Mouse (Mus musculus) ES-E14 (cell line): ENCODE data around the gene Pik3ip1. TPM values are rescaled to one million over a fixed set of nuclear protein-coding genes. Genes with fewer than 3 reads are reported as not detected.
A peak's percentile ranks its signal among the peaks of the same experiment; 100 is the strongest.

Experiments
- DNase-seq: peaks from one replicate; pipeline ENCODE4 v3.0.0-alpha.2; 2013; ENCODE audit warnings: low read depth, low spot score
- H3K27ac ChIP-seq: 2 replicates; pipeline ENCODE4 v1.5.1; 2012; ENCODE audit warnings: low read depth, mild to moderate bottlenecking, low read length, moderate library complexity, mixed read lengths; ENCODE audit not compliant: poor library complexity, insufficient read depth, severe bottlenecking
- H3K36me3 ChIP-seq: 2 replicates; pipeline ENCODE4 v1.6.1; 2012; ENCODE audit warnings: mild to moderate bottlenecking, low read length, moderate library complexity, mixed read lengths; ENCODE audit not compliant: control insufficient read depth, poor library complexity, insufficient read depth, severe bottlenecking
- H3K4me1 ChIP-seq, 2 experiments: fragments of 150-350 bp in 1 of 2; sonication (generic) in 1 of 2; 2 replicates each; pipeline ENCODE4 v1.6.1; 2012; ENCODE audit warnings: low read length in 2 of 2, mild to moderate bottlenecking in 1 of 2, mixed read lengths in 1 of 2; ENCODE audit not compliant: control insufficient read depth in 2 of 2, insufficient read depth in 2 of 2, poor library complexity in 1 of 2
- H3K4me3 ChIP-seq, 2 experiments: fragments of 150-350 bp in 1 of 2; sonication (generic) in 1 of 2; 2 replicates each; pipeline ENCODE4 v1.5.1; 2012; ENCODE audit warnings: low read length in 2 of 2, low read depth in 1 of 2, mild to moderate bottlenecking in 1 of 2, mixed read lengths in 1 of 2; ENCODE audit not compliant: insufficient read depth in 1 of 2, poor library complexity in 1 of 2, severe bottlenecking in 1 of 2
- H3K9ac ChIP-seq: 2 replicates; pipeline ENCODE4 v1.6.1; 2012; ENCODE audit warnings: low read depth, mild to moderate bottlenecking, low read length, mixed read lengths; ENCODE audit not compliant: poor library complexity, insufficient read depth, severe bottlenecking
- H3K9me3 ChIP-seq: fragments of 150-350 bp; sonication (generic); 2 replicates; pipeline ENCODE4 v1.6.1; 2012; ENCODE audit warnings: low read depth, mild to moderate bottlenecking, low read length; ENCODE audit not compliant: control insufficient read depth, insufficient read depth
- CHD2 ChIP-seq: IDR thresholded peaks from 2 replicates; pipeline ENCODE4 v1.6.1; 2014; ENCODE audit warnings: mild to moderate bottlenecking, low read depth, low read length, inconsistent platforms
- HCFC1 ChIP-seq: IDR thresholded peaks from 2 replicates; pipeline ENCODE4 v1.6.1; 2012; ENCODE audit warnings: low read length, inconsistent platforms, borderline replicate concordance; ENCODE audit not compliant: insufficient read depth
- MAFK ChIP-seq: IDR thresholded peaks from 2 replicates; pipeline ENCODE4 v1.6.1; 2014; ENCODE audit warnings: mild to moderate bottlenecking, low read depth, low read length, inconsistent platforms; ENCODE audit not compliant: insufficient read depth
- ZC3H11A ChIP-seq: IDR thresholded peaks from 2 replicates; pipeline ENCODE4 v1.6.1; 2012; ENCODE audit warnings: low read depth, mild to moderate bottlenecking, inconsistent platforms, low read length, borderline replicate concordance
- ZNF384 ChIP-seq: IDR thresholded peaks from 2 replicates; pipeline ENCODE4 v1.6.1; 2012; ENCODE audit warnings: low read depth, low read length, inconsistent platforms
- in situ Hi-C, 2 experiments: fragments of 600-800 bp; cut with MboI; formaldehyde crosslinking; loops; one replicate each; pipeline ENCODE4 v1.15.1; 2025; ENCODE audit warnings: low sequenced_read_pairs in 2 of 2, inconsistent platforms in 1 of 2; ENCODE audit not compliant: unreplicated experiment in 2 of 2
- total RNA-seq: library from RNA; depleted of rRNA; stranded (reverse); fragments of 300-350 nt; gene quantifications from 2 replicates; pipeline ENCODE4 v1.2.3, GENCODE M21; 2012; rRNA removed

Pik3ip1 gene
- total RNA-seq, 1 experiment, result 8.5 TPM

GRCm38 (mm10) chr11:3386941-3387368, 56.8 kb downstream of the Pik3ip1 start:
- H3K27ac ChIP-seq, result no peak overlapping the region
- no peaks in the 10 kb centered on the region for H3K9me3 ChIP-seq
- TF ChIP-seq ZNF384 (no peak), MAFK (no peak), ZC3H11A (peak; percentile 84), CHD2 (no peak)
- no peak overlapping the region for H3K4me3 ChIP-seq
- in situ Hi-C loops, result no loop called here
- H3K36me3 ChIP-seq, result peaks cover 7% of the 10 kb centered on the region; the same call in 1 of the 2 replicates
- H3K9ac ChIP-seq, result no peak overlapping the region
- H3K4me1 ChIP-seq, result peaks cover 2 to 6% of the 10 kb centered on the region in 2 experiments; a peak in 3 of 4 replicates
- peak; percentile 69 for DNase-seq

GRCm38 (mm10) chr11:3387482-3388196, 57.4 kb downstream of the Pik3ip1 start:
- Histone ChIP-seq H3K27ac (no peak overlapping the region), H3K9ac (no peak overlapping the region), H3K4me1 (peaks cover 2 to 8% of the 10 kb centered on the region in 2 experiments; a peak in 3 of 4 replicates), H3K9me3 (no peaks in the 10 kb centered on the region), H3K4me3 (no peak overlapping the region), H3K36me3 (peaks cover 10% of the 10 kb centered on the region)
- DNase-seq, result no peak
- in situ Hi-C loops, result no loop called here
- no peak for TF ChIP-seq MAFK
- TF ChIP-seq ZNF384, result no peak
- no peak for TF ChIP-seq CHD2
- TF ChIP-seq HCFC1, result no peak
- TF ChIP-seq ZC3H11A, result no peak

- peaks cover 2 to 13% of the 10 kb centered on the region in 2 experiments; a peak in 3 of 4 replicates for H3K4me1 ChIP-seq
- in situ Hi-C loops, result no loop called here
- H3K9ac ChIP-seq, result peak overlapping the region; percentile 8; the same call in 1 of the 2 replicates
- DNase-seq, result no peak
- peak overlapping the region; percentile 40; the same call in 1 of the 2 replicates for H3K27ac ChIP-seq
- H3K9me3 ChIP-seq, result no peaks in the 10 kb centered on the region
- TF ChIP-seq HCFC1, result no peak
- no peak for TF ChIP-seq ZC3H11A
- H3K4me3 ChIP-seq, result no peak overlapping the region
- H3K36me3 ChIP-seq, result peaks cover 8% of the 10 kb centered on the region
These were observed 59.8 kb downstream of the Pik3ip1 start for GRCm38 (mm10) chr11:3389996-3390395.

GRCm38 (mm10) chr11:3390789-3391188, 60.6 kb downstream of the Pik3ip1 start:
- in situ Hi-C loops, result no loop called here
- Histone ChIP-seq H3K9me3 (no peaks in the 10 kb centered on the region), H3K4me3 (no peak overlapping the region), H3K9ac (no peak overlapping the region), H3K36me3 (peaks cover 8% of the 10 kb centered on the region), H3K27ac (peak overlapping the region; percentile 40; the same call in 1 of the 2 replicates), H3K4me1 (peaks cover 2 to 13% of the 10 kb centered on the region in 2 experiments; a peak in 3 of 4 replicates)
- no peak for TF ChIP-seq HCFC1
- DNase-seq, result no peak

GRCm38 (mm10) chr11:3392526-3392925, 62.3 kb downstream of the Pik3ip1 start:
- no peak for DNase-seq
- Histone ChIP-seq H3K4me1 (peaks cover 3 to 25% of the 10 kb centered on the region in 2 experiments), H3K27ac (no peak overlapping the region), H3K9ac (no peak overlapping the region; the same call in 1 of the 2 replicates), H3K9me3 (no peaks in the 10 kb centered on the region), H3K4me3 (no peak overlapping the region), H3K36me3 (peaks cover 6% of the 10 kb centered on the region)
- no peak for TF ChIP-seq CHD2
- no peak for TF ChIP-seq HCFC1
- no peak for TF ChIP-seq ZNF384
- no peak for TF ChIP-seq ZC3H11A
- no peak for TF ChIP-seq MAFK
- in situ Hi-C loops, result no loop called here

Other genes with a start within 250 kb of the Pik3ip1 start
- gene Sfi1, start 136.9 kb upstream of the Pik3ip1 start, total RNA-seq, result 18.5 and 25.5 TPM in 2 replicates
- 41.9 and 42.3 TPM in 2 replicates for gene Eif4enif1, start 128.0 kb upstream of the Pik3ip1 start, total RNA-seq
- 119 and 180 TPM in 2 replicates for gene Drg1, start 64.0 kb upstream of the Pik3ip1 start, total RNA-seq
- 61.8 and 63.5 TPM in 2 replicates for gene Patz1, start 41.5 kb upstream of the Pik3ip1 start, total RNA-seq
- 80.5 and 93.3 TPM in 2 replicates for gene Limk2, start 78.8 kb downstream of the Pik3ip1 start, total RNA-seq
- gene Rnf185, start 122.0 kb downstream of the Pik3ip1 start, total RNA-seq, result 9.3 and 15.5 TPM in 2 replicates
- 0.16 TPM in 1 of 2 replicates, not detected in the other for gene Pla2g3, start 157.9 kb downstream of the Pik3ip1 start, total RNA-seq
- 0.09 TPM in 1 of 2 replicates, not detected in the other for gene Inpp5j, start 174.4 kb downstream of the Pik3ip1 start, total RNA-seq
- 43.8 and 50.3 TPM in 2 replicates for gene Selenom, start 184.3 kb downstream of the Pik3ip1 start, total RNA-seq
- gene Smtn, start 210.2 kb downstream of the Pik3ip1 start, total RNA-seq, result 17.3 and 19.0 TPM in 2 replicates